In the genomic region with DNA sequence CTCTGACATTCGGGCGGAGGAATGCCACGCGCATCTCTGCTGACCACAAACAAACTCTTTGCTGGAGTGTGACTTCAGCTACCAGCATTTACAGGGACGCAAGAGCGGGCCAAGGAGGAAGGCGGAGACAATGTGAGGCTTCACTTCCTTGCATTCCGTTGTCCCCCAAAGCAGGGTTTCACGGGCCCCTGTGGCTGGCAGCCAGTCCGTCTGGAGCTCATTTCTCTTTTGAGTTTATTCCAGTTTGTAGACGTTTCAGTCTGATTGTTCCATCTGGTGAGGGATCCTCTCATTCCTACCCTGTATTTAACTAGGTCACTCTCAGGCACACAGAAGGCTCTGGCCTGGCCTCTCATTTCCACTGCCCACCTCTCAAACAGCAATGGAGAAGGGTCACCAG, we compare ENCODE assay signal across 17 mouse cellular contexts. TPM values are rescaled to one million over a fixed set of nuclear protein-coding genes. Genes with fewer than 3 reads are reported as not detected.
A peak's percentile ranks its signal among the peaks of the same experiment; 100 is the strongest.
DNase-seq lines count a peak whose midpoint lies in the region; ATAC-seq and TF ChIP-seq lines count a peak whose summit lies in the region.
"Had no signal": no experiment of that assay in that cellular context is flagged by ENCODE, and none has a peak within 500 bp of the region (broad histone marks: within the 10 kb centered on the region; RNA-seq: fewer than 3 reads in every experiment).

No protein-coding gene starts in this region.

- TF ChIP-seq POLR2A in cerebellum, adult 2 months (IDR thresholded peaks at IDR 0.05; ENCODE audit: borderline replicate concordance, insufficient read depth, low read length) = peak; percentile 30; the same call in 1 of the 2 replicates
- TF ChIP-seq POLR2A in embryonic fibroblast, embryonic 13.5 days (IDR thresholded peaks at IDR 0.05; ENCODE audit: low read depth, low read length) = no peak

- peaks cover 19% of the 10 kb centered on the region for H3K4me1 ChIP-seq in embryonic facial prominence, embryonic 13.5 days
- 0 out of 2 replicates have a peak, but pooled peaks cover 3% of the 10 kb centered on the region for H3K4me1 ChIP-seq in embryonic facial prominence, embryonic 10.5 days
- H3K4me1 ChIP-seq in lung, embryonic 15.5 days = peaks cover 7% of the 10 kb centered on the region
- H3K4me1 ChIP-seq in cerebellum, adult 2 months (ENCODE audit: control insufficient read depth, insufficient read depth, low read length) = peaks cover 64% of the 10 kb centered on the region
- H3K4me1 ChIP-seq in embryonic fibroblast, embryonic 13.5 days (ENCODE audit: control insufficient read depth, insufficient read depth, low read length) = 0 out of 2 replicates have a peak, but pooled peaks cover 2% of the 10 kb centered on the region
- H3K4me1 ChIP-seq in midbrain, embryonic 16.5 days (ENCODE audit: control insufficient read depth, insufficient read depth, low read length) = no peaks in the 10 kb centered on the region
- H3K4me1 ChIP-seq: liver, embryonic 12.5 days had no signal

- no peak for DNase-seq in embryonic facial prominence, embryonic 10.5 days (ENCODE audit: low spot score)
- no peak for DNase-seq in lung, postnatal 36 days
- peak; percentile 87 to 89 for DNase-seq in cerebellum, adult 2 months
- no peak for DNase-seq in adipocyte (ENCODE audit: low spot score)
- DNase-seq: adrenal gland, adult 8-10 months; heart, adult 11 months; kidney, adult 11 months; kidney, postnatal 4 days; thymus, postnatal 25 days had no signal

- H3K9me3 ChIP-seq in embryonic facial prominence, embryonic 13.5 days = no peaks in the 10 kb centered on the region
- no peaks in the 10 kb centered on the region for H3K9me3 ChIP-seq in embryonic facial prominence, embryonic 10.5 days
- no peaks in the 10 kb centered on the region for H3K9me3 ChIP-seq in lung, embryonic 15.5 days
- H3K9me3 ChIP-seq in midbrain, embryonic 16.5 days (replicated peaks; ENCODE audit: control insufficient read depth, low read length, poor library complexity, severe bottlenecking) = no peaks in the 10 kb centered on the region
- H3K9me3 ChIP-seq: hindbrain, embryonic 13.5 days; liver, embryonic 12.5 days; midbrain, embryonic 12.5 days had no signal

- 0 out of 2 replicates have a peak overlapping the region, but pooled peaks have one; percentile 22 for H3K9ac ChIP-seq in embryonic facial prominence, embryonic 13.5 days
- H3K9ac ChIP-seq in lung, embryonic 15.5 days = no peak overlapping the region
- no peak overlapping the region for H3K9ac ChIP-seq in midbrain, embryonic 16.5 days (ENCODE audit: low read depth, low read length)
- H3K9ac ChIP-seq: hindbrain, embryonic 13.5 days; liver, embryonic 12.5 days; midbrain, embryonic 12.5 days had no signal

- H3K27ac ChIP-seq in embryonic facial prominence, embryonic 13.5 days = peak overlapping the region; percentile 87
- H3K27ac ChIP-seq in embryonic facial prominence, embryonic 10.5 days (replicated peaks) = no peak overlapping the region
- peak overlapping the region; percentile 37 for H3K27ac ChIP-seq in lung, embryonic 15.5 days
- peak overlapping the region; percentile 89 for H3K27ac ChIP-seq in cerebellum, adult 2 months (ENCODE audit: insufficient read depth, low read length)
- H3K27ac ChIP-seq in embryonic fibroblast, embryonic 13.5 days (ENCODE audit: insufficient read depth, low read length) = peak overlapping the region; percentile 60
- no peak overlapping the region for H3K27ac ChIP-seq in midbrain, embryonic 16.5 days (ENCODE audit: low read length)
- H3K27ac ChIP-seq: hindbrain, embryonic 13.5 days; liver, embryonic 12.5 days; midbrain, embryonic 12.5 days had no signal

- ATAC-seq in embryonic facial prominence, embryonic 13.5 days (ENCODE audit: insufficient number of reproducible peaks, insufficient read depth, low FRiP score, low TSS enrichment, low read depth) = 0 out of 2 replicates have a peak, but pooled peaks have one; percentile 27
- ATAC-seq in lung, embryonic 15.5 days (ENCODE audit: borderline replicate concordance, extremely low read depth, low FRiP score, low TSS enrichment) = no peak
- ATAC-seq in midbrain, embryonic 16.5 days = no peak
- ATAC-seq: liver, embryonic 12.5 days had no signal

- 34% methylated on average over 11 of the region's 11 CpGs for WGBS in embryonic facial prominence, embryonic 13.5 days
- 76% methylated on average over 11 of the region's 11 CpGs for WGBS in embryonic facial prominence, embryonic 10.5 days
- 52% methylated on average over 11 of the region's 11 CpGs for WGBS in lung, embryonic 15.5 days
- 6% methylated on average over 11 of the region's 11 CpGs for WGBS in cerebellum, adult 2 months
- WGBS in midbrain, embryonic 16.5 days = 69% methylated on average over 11 of the region's 11 CpGs

- 0 out of 2 replicates have a peak overlapping the region, but pooled peaks have one; percentile 5 for H3K4me2 ChIP-seq in embryonic facial prominence, embryonic 13.5 days
- no peak overlapping the region for H3K4me2 ChIP-seq in lung, embryonic 15.5 days
- no peak overlapping the region for H3K4me2 ChIP-seq in midbrain, embryonic 16.5 days (ENCODE audit: low read length)
- H3K4me2 ChIP-seq: hindbrain, embryonic 13.5 days; liver, embryonic 12.5 days; midbrain, embryonic 12.5 days had no signal

- no peak for TF ChIP-seq CTCF in cerebellum, adult 2 months (IDR thresholded peaks at IDR 0.05; ENCODE audit: borderline replicate concordance, insufficient read depth, low read depth, low read length)
- no peak for TF ChIP-seq CTCF in embryonic fibroblast, embryonic 13.5 days (IDR thresholded peaks at IDR 0.05; ENCODE audit: borderline replicate concordance, insufficient read depth, low read length)

- no peak overlapping the region for H3K4me3 ChIP-seq in embryonic facial prominence, embryonic 13.5 days
- no peak overlapping the region for H3K4me3 ChIP-seq in embryonic facial prominence, embryonic 10.5 days
- no peak overlapping the region for H3K4me3 ChIP-seq in lung, embryonic 15.5 days
- peak overlapping the region; percentile 6 for H3K4me3 ChIP-seq in cerebellum, adult 2 months (replicated peaks; ENCODE audit: insufficient read depth, low read depth, low read length)
- no peak overlapping the region for H3K4me3 ChIP-seq in embryonic fibroblast, embryonic 13.5 days (ENCODE audit: insufficient read depth, low read length)
- H3K4me3 ChIP-seq in midbrain, embryonic 16.5 days (ENCODE audit: low read depth, low read length) = no peak overlapping the region
- H3K4me3 ChIP-seq: hindbrain, embryonic 13.5 days; liver, embryonic 12.5 days; midbrain, embryonic 12.5 days had no signal

- H3K36me3 ChIP-seq in embryonic facial prominence, embryonic 13.5 days = no peaks in the 10 kb centered on the region
- no peaks in the 10 kb centered on the region for H3K36me3 ChIP-seq in embryonic facial prominence, embryonic 10.5 days (replicated peaks)
- no peaks in the 10 kb centered on the region for H3K36me3 ChIP-seq in lung, embryonic 15.5 days
- H3K36me3 ChIP-seq in midbrain, embryonic 16.5 days (ENCODE audit: control insufficient read depth, insufficient read depth, low read length) = no peaks in the 10 kb centered on the region
- H3K36me3 ChIP-seq: hindbrain, embryonic 13.5 days; liver, embryonic 12.5 days; midbrain, embryonic 12.5 days had no signal

- no peaks in the 10 kb centered on the region for H3K27me3 ChIP-seq in embryonic facial prominence, embryonic 13.5 days
- no peaks in the 10 kb centered on the region for H3K27me3 ChIP-seq in embryonic facial prominence, embryonic 10.5 days (replicated peaks; ENCODE audit: low read depth, poor library complexity, severe bottlenecking)
- H3K27me3 ChIP-seq in lung, embryonic 15.5 days = no peaks in the 10 kb centered on the region
- H3K27me3 ChIP-seq in cerebellum, adult 2 months (ENCODE audit: control insufficient read depth, insufficient read depth, low read length) = no peaks in the 10 kb centered on the region
- no peaks in the 10 kb centered on the region for H3K27me3 ChIP-seq in midbrain, embryonic 16.5 days (ENCODE audit: control insufficient read depth, insufficient read depth, low read depth, low read length)
- H3K27me3 ChIP-seq: hindbrain, embryonic 13.5 days; midbrain, embryonic 12.5 days had no signal

RNA-seq across cellular contexts. Expression of gene Tcam1, which starts 10.5 kb away (rescaled TPM):
- 0.19 and 0.44 TPM in 2 replicates for polyA plus RNA-seq in embryonic facial prominence, embryonic 13.5 days (2015; fragmentation: Nextera tagmentation; extraction: Ambion mirVana)
- polyA plus RNA-seq in embryonic facial prominence, embryonic 10.5 days (2016; fragmentation: Nextera tagmentation; extraction: Ambion mirVana) = 0.21 and 0.28 TPM in 2 replicates
- polyA plus RNA-seq in lung, embryonic 15.5 days (2015; fragmentation: Nextera tagmentation; extraction: Ambion mirVana) = 0.23 and 0.24 TPM in 2 replicates
- 0.36 and 0.43 TPM in 2 replicates for polyA plus RNA-seq in cerebellum, adult 2 months (2012; rRNA removed)
- polyA plus RNA-seq in embryonic fibroblast, embryonic 13.5 days (2011; ENCODE audit: insufficient read length, low read depth, missing spikeins) = 0.16 and 0.18 TPM in 2 replicates
- polyA plus RNA-seq in midbrain, embryonic 16.5 days (2015; fragmentation: Nextera tagmentation; extraction: Ambion mirVana) = 0.05 and 0.21 TPM in 2 replicates

RNA-seq across cellular contexts. Expression of gene Smarcd2, which starts 14.2 kb away (rescaled TPM):
- polyA plus RNA-seq in embryonic facial prominence, embryonic 13.5 days (2015; fragmentation: Nextera tagmentation; extraction: Ambion mirVana) = 75.7 and 88.0 TPM in 2 replicates
- 35.9 and 37.1 TPM in 2 replicates for polyA plus RNA-seq in embryonic facial prominence, embryonic 10.5 days (2016; fragmentation: Nextera tagmentation; extraction: Ambion mirVana)
- polyA plus RNA-seq in lung, embryonic 15.5 days (2015; fragmentation: Nextera tagmentation; extraction: Ambion mirVana) = 79.1 and 81.6 TPM in 2 replicates
- 114 and 144 TPM in 2 replicates for polyA plus RNA-seq in cerebellum, adult 2 months (2012; rRNA removed)
- 50.4 and 64.3 TPM in 2 replicates for polyA plus RNA-seq in embryonic fibroblast, embryonic 13.5 days (2011; ENCODE audit: insufficient read length, low read depth, missing spikeins)
- polyA plus RNA-seq in midbrain, embryonic 16.5 days (2015; fragmentation: Nextera tagmentation; extraction: Ambion mirVana) = 7.1 and 7.8 TPM in 2 replicates

RNA-seq across cellular contexts. Expression of gene Gh, which starts 14.7 kb away (rescaled TPM):
- not detected in 2 replicates for polyA plus RNA-seq in embryonic facial prominence, embryonic 13.5 days (2015; fragmentation: Nextera tagmentation; extraction: Ambion mirVana)
- polyA plus RNA-seq in embryonic facial prominence, embryonic 10.5 days (2016; fragmentation: Nextera tagmentation; extraction: Ambion mirVana) = not detected in 2 replicates
- polyA plus RNA-seq in lung, embryonic 15.5 days (2015; fragmentation: Nextera tagmentation; extraction: Ambion mirVana) = not detected in 2 replicates
- polyA plus RNA-seq in cerebellum, adult 2 months (2012; rRNA removed) = not detected in 2 replicates
- polyA plus RNA-seq in embryonic fibroblast, embryonic 13.5 days (2011; ENCODE audit: insufficient read length, low read depth, missing spikeins) = not detected in 2 replicates
- polyA plus RNA-seq in midbrain, embryonic 16.5 days (2015; fragmentation: Nextera tagmentation; extraction: Ambion mirVana) = 1.2 TPM in 1 of 2 replicates, not detected in the other
- polyA plus RNA-seq: heart, embryonic 16.5 days; hindbrain, embryonic 13.5 days; liver, embryonic 12.5 days; midbrain, embryonic 12.5 days had no signal

RNA-seq across cellular contexts. Expression of gene Cd79b, which starts 27.6 kb away (rescaled TPM):
- polyA plus RNA-seq in embryonic facial prominence, embryonic 13.5 days (2015; fragmentation: Nextera tagmentation; extraction: Ambion mirVana) = 1.8 and 2.1 TPM in 2 replicates
- 0.91 and 1.7 TPM in 2 replicates for polyA plus RNA-seq in embryonic facial prominence, embryonic 10.5 days (2016; fragmentation: Nextera tagmentation; extraction: Ambion mirVana)
- 4.2 TPM in 2 replicates for polyA plus RNA-seq in lung, embryonic 15.5 days (2015; fragmentation: Nextera tagmentation; extraction: Ambion mirVana)
- polyA plus RNA-seq in cerebellum, adult 2 months (2012; rRNA removed) = 0.38 and 0.70 TPM in 2 replicates
- polyA plus RNA-seq in embryonic fibroblast, embryonic 13.5 days (2011; ENCODE audit: insufficient read length, low read depth, missing spikeins) = not detected in 2 replicates
- polyA plus RNA-seq in midbrain, embryonic 16.5 days (2015; fragmentation: Nextera tagmentation; extraction: Ambion mirVana) = 0.76 and 0.92 TPM in 2 replicates

RNA-seq across cellular contexts. Expression of gene Psmc5, which starts 31.0 kb away (rescaled TPM):
- 286 and 310 TPM in 2 replicates for polyA plus RNA-seq in embryonic facial prominence, embryonic 13.5 days (2015; fragmentation: Nextera tagmentation; extraction: Ambion mirVana)
- polyA plus RNA-seq in embryonic facial prominence, embryonic 10.5 days (2016; fragmentation: Nextera tagmentation; extraction: Ambion mirVana) = 419 and 430 TPM in 2 replicates
- 271 and 275 TPM in 2 replicates for polyA plus RNA-seq in lung, embryonic 15.5 days (2015; fragmentation: Nextera tagmentation; extraction: Ambion mirVana)
- 307 and 343 TPM in 2 replicates for polyA plus RNA-seq in cerebellum, adult 2 months (2012; rRNA removed)
- 141 and 156 TPM in 2 replicates for polyA plus RNA-seq in embryonic fibroblast, embryonic 13.5 days (2011; ENCODE audit: insufficient read length, low read depth, missing spikeins)
- 278 and 285 TPM in 2 replicates for polyA plus RNA-seq in midbrain, embryonic 16.5 days (2015; fragmentation: Nextera tagmentation; extraction: Ambion mirVana)

Comparison
In these comparisons a context has a peak if more than half of its experiments do, and no peak if none do; other contexts are left out.
1. H3K27ac ChIP-seq: peak in embryonic facial prominence, embryonic 13.5 days (single experiment), lung, embryonic 15.5 days (single experiment), cerebellum, adult 2 months (single experiment) and embryonic fibroblast, embryonic 13.5 days (single experiment); none in embryonic facial prominence, embryonic 10.5 days (single experiment) and midbrain, embryonic 16.5 days (single experiment).
2. DNase-seq: peak in cerebellum, adult 2 months (2 of 2); none in embryonic facial prominence, embryonic 10.5 days (single experiment), lung, postnatal 36 days (single experiment) and adipocyte (single experiment).